Mouse (Mus musculus): Measurements from ENCODE around the gene Cntnap1. TPM values are rescaled to one million over a fixed set of nuclear protein-coding genes. Genes with fewer than 3 reads are reported as not detected.
A peak's percentile ranks its signal among the peaks of the same experiment; 100 is the strongest.

The Cntnap1 gene
- polyA plus RNA-seq, 1 experiment, result 0.44 TPM

DNA sequence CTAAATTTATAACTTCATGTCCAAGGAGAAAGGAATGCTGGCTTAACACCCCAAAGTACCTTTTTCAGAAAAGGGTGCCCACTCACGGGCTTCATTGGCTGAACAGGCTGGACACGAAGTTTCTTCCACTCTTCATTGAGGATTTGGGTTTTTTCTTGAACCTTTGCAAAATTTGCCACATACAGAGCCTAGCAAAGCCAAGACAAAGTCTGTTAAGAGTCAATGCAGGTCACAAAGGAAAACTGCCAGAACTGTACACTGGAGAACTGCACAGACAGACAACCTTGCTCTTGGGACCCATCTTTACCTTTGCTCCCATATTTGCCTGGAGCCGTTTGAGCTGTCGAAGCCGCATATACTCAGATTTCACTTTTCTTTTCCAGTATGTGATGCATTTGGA lies 46.6 kb downstream of the Cntnap1 start:
- H3K36me3 ChIP-seq (ENCODE audit: control insufficient read depth, insufficient read depth, low read length), result no peaks in the 10 kb centered on the region; the same call in none of the 2 replicates
- no peaks in the 10 kb centered on the region for H3K4me1 ChIP-seq (ENCODE audit: control insufficient read depth, insufficient read depth, low read length)
- H3K27ac ChIP-seq (ENCODE audit: control insufficient read depth, insufficient read depth, low read depth, low read length), result no peak overlapping the region
- no peak overlapping the region for H3K4me3 ChIP-seq (ENCODE audit: control insufficient read depth, low read depth, low read length)
- no peaks in the 10 kb centered on the region for H3K27me3 ChIP-seq (ENCODE audit: control insufficient read depth, insufficient read depth, low read length)
- no peak for TF ChIP-seq CTCF (IDR thresholded peaks at IDR 0.05; ENCODE audit: control insufficient read depth, insufficient read depth, insufficient replicate concordance, low read depth, low read length)
- no peak for TF ChIP-seq POLR2A (IDR thresholded peaks at IDR 0.05; ENCODE audit: control insufficient read depth, low read depth, low read length)

DNA sequence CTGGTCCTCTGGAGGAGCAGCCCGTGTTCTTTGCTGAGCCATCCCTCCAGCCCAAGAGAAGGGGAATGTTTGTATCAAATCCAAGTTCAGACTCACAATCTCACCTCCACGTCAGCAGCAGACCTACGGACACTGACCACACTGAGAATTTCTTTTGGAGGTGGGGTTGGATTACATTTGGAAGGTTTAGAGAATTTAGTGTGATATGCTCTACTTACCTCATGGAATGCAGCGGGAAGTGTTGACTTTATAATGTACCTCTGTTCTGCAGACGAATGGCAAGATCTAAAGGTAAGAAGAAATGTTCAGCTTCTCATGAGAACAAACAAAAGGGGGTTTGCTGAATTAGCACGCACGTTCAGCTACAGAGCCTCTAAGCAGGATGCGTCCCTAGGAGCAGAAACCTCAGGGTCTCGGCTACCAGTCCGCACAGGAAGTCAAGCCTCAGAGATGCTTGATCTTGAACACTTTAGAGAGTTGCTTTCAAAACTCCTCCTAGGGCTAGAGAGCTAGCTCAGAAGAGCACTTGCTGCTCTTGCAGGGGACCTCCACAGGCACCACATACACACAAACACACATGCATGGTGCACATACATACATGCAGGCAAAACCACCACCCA lies 48.2 kb downstream of the Cntnap1 start:
- Histone ChIP-seq H3K27me3 (ENCODE audit: control insufficient read depth, insufficient read depth, low read length) (no peaks in the 10 kb centered on the region), H3K4me1 (ENCODE audit: control insufficient read depth, insufficient read depth, low read length) (no peaks in the 10 kb centered on the region), H3K27ac (ENCODE audit: control insufficient read depth, insufficient read depth, low read depth, low read length) (no peak overlapping the region), H3K4me3 (ENCODE audit: control insufficient read depth, low read depth, low read length) (no peak overlapping the region), H3K36me3 (ENCODE audit: control insufficient read depth, insufficient read depth, low read length) (no peaks in the 10 kb centered on the region; the same call in none of the 2 replicates)
- TF ChIP-seq POLR2A (IDR thresholded peaks at IDR 0.05; ENCODE audit: control insufficient read depth, low read depth, low read length), result no peak
- no peak for TF ChIP-seq CTCF (IDR thresholded peaks at IDR 0.05; ENCODE audit: control insufficient read depth, insufficient read depth, insufficient replicate concordance, low read depth, low read length)

DNA sequence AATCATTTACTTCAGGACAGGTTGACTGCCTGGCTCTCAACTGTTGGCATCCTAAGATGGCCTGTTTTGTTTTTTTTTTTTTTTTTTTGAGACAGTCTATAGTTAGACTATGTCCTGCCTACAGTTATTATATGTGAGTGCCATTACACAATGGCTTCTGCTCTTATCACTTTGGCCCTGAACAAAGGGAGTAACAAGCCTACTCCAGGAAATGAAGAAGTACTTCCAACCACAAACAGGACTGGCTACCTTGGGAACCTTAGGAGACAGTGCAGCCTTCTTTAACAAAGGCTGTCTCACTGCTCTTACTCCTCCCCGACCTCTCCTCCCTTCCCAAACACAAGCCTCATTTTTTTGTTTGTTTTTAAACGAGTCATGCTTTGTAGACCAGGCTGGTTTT lies 50.5 kb downstream of the Cntnap1 start:
- TF ChIP-seq POLR2A (IDR thresholded peaks at IDR 0.05; ENCODE audit: control insufficient read depth, low read depth, low read length) (no peak), CTCF (IDR thresholded peaks at IDR 0.05; ENCODE audit: control insufficient read depth, insufficient read depth, insufficient replicate concordance, low read depth, low read length) (no peak)
- Histone ChIP-seq H3K36me3 (ENCODE audit: control insufficient read depth, insufficient read depth, low read length) (no peaks in the 10 kb centered on the region; the same call in none of the 2 replicates), H3K27ac (ENCODE audit: control insufficient read depth, insufficient read depth, low read depth, low read length) (no peak overlapping the region), H3K4me3 (ENCODE audit: control insufficient read depth, low read depth, low read length) (no peak overlapping the region), H3K27me3 (ENCODE audit: control insufficient read depth, insufficient read depth, low read length) (no peaks in the 10 kb centered on the region), H3K4me1 (ENCODE audit: control insufficient read depth, insufficient read depth, low read length) (peaks cover 2% of the 10 kb centered on the region; the same call in 1 of the 2 replicates)

DNA sequence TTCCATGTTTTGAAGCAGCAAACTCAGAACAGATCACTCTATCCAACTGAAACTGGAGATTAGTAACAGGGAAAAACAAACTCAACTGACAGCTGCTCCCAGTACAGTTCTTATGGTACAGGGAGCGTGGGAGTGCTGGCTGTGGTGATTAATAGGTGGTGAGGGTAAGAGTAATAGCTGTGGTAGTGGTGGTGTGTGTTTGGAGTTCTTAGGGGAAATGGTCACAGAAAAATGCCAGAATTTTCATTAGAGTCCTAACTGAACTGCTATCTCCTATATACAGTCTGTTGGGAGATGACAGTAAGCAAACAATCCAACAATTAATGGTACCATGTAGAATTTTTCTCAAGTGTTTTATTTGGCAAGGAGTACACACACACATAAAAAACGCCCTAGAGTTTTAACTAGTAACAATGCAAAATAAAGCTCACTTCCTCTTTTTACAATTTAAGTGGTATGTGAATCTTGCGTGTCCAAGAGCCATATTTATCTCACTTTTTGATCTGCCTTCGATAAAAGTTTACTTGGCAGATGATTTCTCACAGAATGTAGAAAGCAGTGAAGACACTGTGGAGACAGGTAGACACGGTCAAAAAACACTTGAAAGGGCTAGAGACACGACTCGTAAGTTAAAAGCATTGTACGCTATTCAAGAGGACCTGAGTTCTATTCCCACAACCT lies 51.1 kb downstream of the Cntnap1 start:
- Histone ChIP-seq H3K36me3 (ENCODE audit: control insufficient read depth, insufficient read depth, low read length) (no peaks in the 10 kb centered on the region; the same call in none of the 2 replicates), H3K4me1 (ENCODE audit: control insufficient read depth, insufficient read depth, low read length) (peaks cover 2% of the 10 kb centered on the region; the same call in 1 of the 2 replicates), H3K27ac (ENCODE audit: control insufficient read depth, insufficient read depth, low read depth, low read length) (no peak overlapping the region), H3K27me3 (ENCODE audit: control insufficient read depth, insufficient read depth, low read length) (no peaks in the 10 kb centered on the region), H3K4me3 (ENCODE audit: control insufficient read depth, low read depth, low read length) (no peak overlapping the region)
- no peak for TF ChIP-seq CTCF (IDR thresholded peaks at IDR 0.05; ENCODE audit: control insufficient read depth, insufficient read depth, insufficient replicate concordance, low read depth, low read length)
- TF ChIP-seq POLR2A (IDR thresholded peaks at IDR 0.05; ENCODE audit: control insufficient read depth, low read depth, low read length), result no peak

DNA sequence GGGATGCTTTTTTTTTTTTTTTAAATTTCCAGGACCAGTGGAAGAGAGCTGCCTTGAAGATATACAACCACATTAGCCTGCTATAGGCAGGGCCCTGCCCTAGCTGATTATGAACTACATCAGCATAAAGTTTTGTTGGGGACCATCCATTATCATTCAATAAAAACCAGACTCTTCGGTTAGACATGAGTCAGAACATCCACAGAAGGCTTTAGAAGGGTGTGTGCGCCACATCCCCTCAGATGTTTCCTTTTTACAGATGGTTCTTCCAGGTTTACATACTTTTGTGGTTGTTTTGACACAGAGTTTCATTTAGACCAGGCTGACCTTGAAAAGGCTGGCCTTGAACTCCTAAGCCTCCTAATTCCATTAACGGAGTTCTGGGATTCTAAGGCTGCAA lies 54.0 kb downstream of the Cntnap1 start:
- TF ChIP-seq POLR2A (IDR thresholded peaks at IDR 0.05; ENCODE audit: control insufficient read depth, low read depth, low read length) (no peak), CTCF (IDR thresholded peaks at IDR 0.05; ENCODE audit: control insufficient read depth, insufficient read depth, insufficient replicate concordance, low read depth, low read length) (no peak)
- H3K4me3 ChIP-seq (ENCODE audit: control insufficient read depth, low read depth, low read length), result no peak overlapping the region

DNA sequence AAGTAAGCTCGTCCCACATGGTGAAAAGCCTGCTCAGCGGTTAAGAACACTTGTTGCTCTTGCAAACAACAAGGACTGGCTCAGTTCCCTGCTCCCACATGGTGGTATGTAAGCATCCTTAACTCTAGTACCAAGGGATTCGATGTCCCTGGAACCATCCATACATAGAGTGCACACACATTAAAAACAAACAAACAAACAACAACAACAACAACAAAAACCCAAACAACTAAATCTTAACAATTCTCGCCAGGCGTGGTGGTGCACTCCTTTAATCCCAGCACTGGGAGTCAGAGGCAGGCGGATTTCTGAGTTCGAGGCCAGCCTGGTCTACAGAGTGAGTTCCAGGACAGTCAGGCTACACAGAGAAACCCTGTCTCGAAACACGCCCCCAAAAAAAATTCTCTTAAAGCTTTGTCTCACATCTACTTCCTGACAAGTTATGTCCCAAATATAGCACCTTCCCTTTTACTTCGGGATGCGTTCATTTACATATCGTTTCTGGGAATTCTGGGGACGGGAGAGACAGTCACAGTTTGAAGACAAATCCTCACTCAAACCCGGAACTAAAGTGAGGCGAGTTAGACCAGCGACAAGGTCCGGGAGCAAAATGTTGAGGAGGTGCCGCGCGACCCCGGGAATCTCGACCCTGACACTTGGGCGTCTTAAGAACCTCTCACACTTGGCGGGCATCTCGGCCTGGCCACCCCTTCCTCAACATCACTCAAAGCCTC lies 55.2 kb downstream of the Cntnap1 start:
- H3K4me3 ChIP-seq (ENCODE audit: control insufficient read depth, low read depth, low read length), result peak overlapping the region; percentile 85
- no peak for TF ChIP-seq CTCF (IDR thresholded peaks at IDR 0.05; ENCODE audit: control insufficient read depth, insufficient read depth, insufficient replicate concordance, low read depth, low read length)
- TF ChIP-seq POLR2A (IDR thresholded peaks at IDR 0.05; ENCODE audit: control insufficient read depth, low read depth, low read length), result no peak
- H3K36me3 ChIP-seq (ENCODE audit: control insufficient read depth, insufficient read depth, low read length), result no peaks in the 10 kb centered on the region
- peaks cover 7% of the 10 kb centered on the region for H3K4me1 ChIP-seq (ENCODE audit: control insufficient read depth, insufficient read depth, low read length)
- peak overlapping the region; percentile 46; the same call in 1 of the 2 replicates for H3K27ac ChIP-seq (ENCODE audit: control insufficient read depth, insufficient read depth, low read depth, low read length)
- no peaks in the 10 kb centered on the region for H3K27me3 ChIP-seq (ENCODE audit: control insufficient read depth, insufficient read depth, low read length)

More for the DNA sequence above, 54.0 kb downstream of the Cntnap1 start:
- no peaks in the 10 kb centered on the region for H3K36me3 ChIP-seq (ENCODE audit: control insufficient read depth, insufficient read depth, low read length)
- H3K27me3 ChIP-seq (ENCODE audit: control insufficient read depth, insufficient read depth, low read length), result no peaks in the 10 kb centered on the region
- H3K27ac ChIP-seq (ENCODE audit: control insufficient read depth, insufficient read depth, low read depth, low read length), result peak overlapping the region; percentile 3; the same call in 1 of the 2 replicates
- H3K4me1 ChIP-seq (ENCODE audit: control insufficient read depth, insufficient read depth, low read length), result peaks cover 4% of the 10 kb centered on the region; the same call in 1 of the 2 replicates
